Mouse (Mus musculus): ENCODE data around the gene Evc2.

GRCm38 (mm10) chr5:37390923-37391322, 52.6 kb downstream of the Evc2 start:
- TF ChIP-seq CTCF (IDR thresholded peaks at IDR 0.05; ENCODE audit: control insufficient read depth, insufficient read depth, insufficient read length), result no peak
- no peak for TF ChIP-seq MYOG (IDR thresholded peaks at IDR 0.05; ENCODE audit: control insufficient read depth, extremely low read depth, insufficient read length)
- no peak for TF ChIP-seq CEBPB (IDR thresholded peaks at IDR 0.05; ENCODE audit: low read depth)
- no peak for TF ChIP-seq USF1 (IDR thresholded peaks at IDR 0.05; ENCODE audit: low read depth)
- no peak for TF ChIP-seq MYOD1 (IDR thresholded peaks at IDR 0.05; ENCODE audit: control insufficient read depth, insufficient read length, low read depth)
- no peak for TF ChIP-seq MAX (IDR thresholded peaks at IDR 0.05)
- no peak for TF ChIP-seq FOSL1 (IDR thresholded peaks at IDR 0.05; ENCODE audit: insufficient read depth, low read length, poor library complexity, severe bottlenecking)
